Mouse (Mus musculus) brain, embryonic 14.5 days (tissue): ENCODE results near the gene Ebf3.

Source experiments
- CTCF ChIP-seq: fragments of 200-500 bp; IDR thresholded peaks from 2 replicates; pipeline ENCODE4 v1.5.1; 2012; ENCODE audit warnings: inconsistent platforms, mild to moderate bottlenecking, moderate library complexity, borderline replicate concordance; ENCODE audit not compliant: insufficient read depth, insufficient read length; ENCODE audit errors: extremely low read depth
- POLR2A ChIP-seq: fragments of 200-500 bp; IDR thresholded peaks from 2 replicates; pipeline ENCODE4 v1.6.1; 2012; ENCODE audit warnings: mild to moderate bottlenecking, inconsistent platforms, borderline replicate concordance; ENCODE audit not compliant: poor library complexity, insufficient read depth, insufficient read length, severe bottlenecking; ENCODE audit errors: extremely low read depth

DNA sequence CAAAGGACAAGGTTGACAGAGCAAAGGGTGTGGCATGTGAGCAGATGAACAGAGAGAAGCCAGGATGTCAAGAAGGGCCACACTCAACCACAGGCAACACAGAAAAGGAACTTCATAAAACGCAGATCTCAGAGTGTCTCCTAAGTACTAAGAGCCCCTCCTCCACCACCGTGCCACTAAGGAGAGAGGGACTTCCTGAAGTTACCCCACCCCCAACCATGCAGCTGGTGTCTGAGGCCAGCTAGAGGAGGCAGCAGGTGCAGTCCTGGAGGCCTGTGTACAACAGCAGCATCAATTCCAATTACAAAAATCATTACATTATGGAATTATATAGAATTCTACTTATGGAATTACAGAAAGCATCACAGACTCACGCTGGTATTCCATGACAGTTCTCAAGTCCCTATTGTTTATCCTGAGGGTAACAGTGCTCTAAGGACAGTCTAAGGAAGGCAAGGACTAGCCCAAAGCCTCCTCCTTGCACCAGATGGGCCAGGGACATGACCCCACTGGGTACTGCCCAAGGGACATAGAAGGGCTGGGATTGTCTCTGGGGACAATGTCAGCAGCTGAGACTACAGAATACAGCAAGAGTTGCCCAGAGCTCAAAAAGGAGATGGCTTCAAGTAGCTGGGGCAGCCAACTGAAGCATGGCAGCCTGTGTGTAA, 24.8 kb downstream of the Ebf3 start:
- TF ChIP-seq CTCF (no peak), POLR2A (no peak)
